ENCODE assay signal across 9 mouse cellular contexts in genomic region chr17:24477053-24477984, GRCm38 (mm10). TPM values are rescaled to one million over a fixed set of nuclear protein-coding genes. Genes with fewer than 3 reads are reported as not detected.
DNase-seq lines count a peak whose midpoint lies in the region; ATAC-seq and TF ChIP-seq lines count a peak whose summit lies in the region.
"Had no signal": no experiment of that assay in that cellular context is flagged by ENCODE, and none has a peak within 500 bp of the region (broad histone marks: within the 10 kb centered on the region; RNA-seq: fewer than 3 reads in every experiment).

No protein-coding gene starts in this region.

- no peak for TF ChIP-seq POLR2A in thymus, adult 2 months (IDR thresholded peaks at IDR 0.05; ENCODE audit: control insufficient read depth, extremely low read depth, insufficient read depth, low read length, poor library complexity)

- intact Hi-C loops in left cerebral cortex, postnatal 25 days (cut with DNase I): loop anchor here (5.0 kb wide), 2 partner anchors 50 to 200 kb away; partner anchors contain the start of gene Traf7

- H3K4me3 ChIP-seq in kidney, embryonic 15.5 days (replicated peaks): peak overlapping the region; percentile 74
- H3K4me3 ChIP-seq in embryonic facial prominence, embryonic 14.5 days (ENCODE audit: low read depth, low read length): peak overlapping the region; percentile 83; the same call in 1 of the 2 replicates
- peak overlapping the region; percentile 88; the same call in 1 of the 2 replicates for H3K4me3 ChIP-seq in intestine, embryonic 16.5 days (ENCODE audit: low read length)
- 0 out of 2 replicates have a peak overlapping the region, but pooled peaks have one; percentile 56 for H3K4me3 ChIP-seq in midbrain, postnatal 0 days (ENCODE audit: low read depth, low read length)
- no peak overlapping the region for H3K4me3 ChIP-seq in thymus, adult 2 months (ENCODE audit: control insufficient read depth, insufficient read depth, low read length)

- no peaks in the 10 kb centered on the region for H3K9me3 ChIP-seq in kidney, embryonic 15.5 days (replicated peaks)
- H3K9me3 ChIP-seq in embryonic facial prominence, embryonic 14.5 days (ENCODE audit: control insufficient read depth, low read length): no peaks in the 10 kb centered on the region
- H3K9me3 ChIP-seq in intestine, embryonic 16.5 days (ENCODE audit: control insufficient read depth, low read length): no peaks in the 10 kb centered on the region
- no peaks in the 10 kb centered on the region for H3K9me3 ChIP-seq in midbrain, postnatal 0 days (ENCODE audit: low read length)

- no peak for TF ChIP-seq CTCF in midbrain, postnatal 0 days (IDR thresholded peaks at IDR 0.05)
- TF ChIP-seq CTCF in thymus, adult 2 months (IDR thresholded peaks at IDR 0.05; ENCODE audit: borderline replicate concordance, control insufficient read depth, extremely low read depth, insufficient read depth, low read length, poor library complexity): no peak

- peak overlapping the region; percentile 67 for H3K4me2 ChIP-seq in kidney, embryonic 15.5 days
- H3K4me2 ChIP-seq in embryonic facial prominence, embryonic 14.5 days (ENCODE audit: low read depth, low read length): no peak overlapping the region
- peak overlapping the region; percentile 77 for H3K4me2 ChIP-seq in intestine, embryonic 16.5 days (ENCODE audit: low read depth, low read length)
- H3K4me2 ChIP-seq in midbrain, postnatal 0 days (ENCODE audit: low read depth, low read length, poor library complexity, severe bottlenecking): peak overlapping the region; percentile 77

- no peak for ATAC-seq in kidney, embryonic 15.5 days (replicated peaks; ENCODE audit: low FRiP score)
- no peak for ATAC-seq in embryonic facial prominence, embryonic 14.5 days (ENCODE audit: low read depth)
- no peak for ATAC-seq in intestine, embryonic 16.5 days
- ATAC-seq in midbrain, postnatal 0 days (ENCODE audit: low FRiP score): no peak

- H3K27me3 ChIP-seq in kidney, embryonic 15.5 days: no peaks in the 10 kb centered on the region
- no peaks in the 10 kb centered on the region for H3K27me3 ChIP-seq in embryonic facial prominence, embryonic 14.5 days (replicated peaks; ENCODE audit: control insufficient read depth, insufficient read depth, low read length)
- no peaks in the 10 kb centered on the region for H3K27me3 ChIP-seq in intestine, embryonic 16.5 days (replicated peaks; ENCODE audit: control insufficient read depth, insufficient read depth, low read length)
- H3K27me3 ChIP-seq in midbrain, postnatal 0 days (ENCODE audit: insufficient read depth, low read length): no peaks in the 10 kb centered on the region
- H3K27me3 ChIP-seq in thymus, adult 2 months (ENCODE audit: control insufficient read depth, insufficient read depth, low read length): no peaks in the 10 kb centered on the region

- H3K27ac ChIP-seq in kidney, embryonic 15.5 days: no peak overlapping the region
- no peak overlapping the region for H3K27ac ChIP-seq in embryonic facial prominence, embryonic 14.5 days (replicated peaks; ENCODE audit: low read depth, low read length)
- H3K27ac ChIP-seq in intestine, embryonic 16.5 days (ENCODE audit: low read length): peak overlapping the region; percentile 51
- H3K27ac ChIP-seq in midbrain, postnatal 0 days (ENCODE audit: low read depth, low read length): no peak overlapping the region
- H3K27ac ChIP-seq in thymus, adult 2 months (ENCODE audit: control insufficient read depth, insufficient read depth, low read length): no peak overlapping the region

- H3K9ac ChIP-seq in kidney, embryonic 15.5 days: 0 out of 2 replicates have a peak overlapping the region, but pooled peaks have one; percentile 7
- no peak overlapping the region for H3K9ac ChIP-seq in embryonic facial prominence, embryonic 14.5 days (ENCODE audit: low read depth, low read length)
- peak overlapping the region; percentile 94 for H3K9ac ChIP-seq in intestine, embryonic 16.5 days (ENCODE audit: low read depth, low read length)
- peak overlapping the region; percentile 69; the same call in 1 of the 2 replicates for H3K9ac ChIP-seq in midbrain, postnatal 0 days (replicated peaks; ENCODE audit: low read length, poor library complexity, severe bottlenecking)

- H3K36me3 ChIP-seq in kidney, embryonic 15.5 days: peaks cover 51% of the 10 kb centered on the region
- H3K36me3 ChIP-seq in embryonic facial prominence, embryonic 14.5 days (ENCODE audit: control insufficient read depth, insufficient read depth, low read length): peaks cover 40% of the 10 kb centered on the region
- H3K36me3 ChIP-seq in intestine, embryonic 16.5 days (ENCODE audit: control insufficient read depth, insufficient read depth, low read length): peaks cover 26% of the 10 kb centered on the region
- peaks cover 35% of the 10 kb centered on the region for H3K36me3 ChIP-seq in midbrain, postnatal 0 days (ENCODE audit: insufficient read depth, low read length)
- peaks cover 22% of the 10 kb centered on the region for H3K36me3 ChIP-seq in thymus, adult 2 months (ENCODE audit: control insufficient read depth, insufficient read depth, low read length)

- peaks cover 50% of the 10 kb centered on the region for H3K4me1 ChIP-seq in kidney, embryonic 15.5 days
- H3K4me1 ChIP-seq in embryonic facial prominence, embryonic 14.5 days (ENCODE audit: control insufficient read depth, insufficient read depth, low read length): peaks cover 9% of the 10 kb centered on the region
- peaks cover 33% of the 10 kb centered on the region for H3K4me1 ChIP-seq in intestine, embryonic 16.5 days (ENCODE audit: control insufficient read depth, insufficient read depth, low read length)
- H3K4me1 ChIP-seq in midbrain, postnatal 0 days (ENCODE audit: insufficient read depth, low read length): peaks cover 12% of the 10 kb centered on the region
- peaks cover 13% of the 10 kb centered on the region for H3K4me1 ChIP-seq in thymus, adult 2 months (replicated peaks; ENCODE audit: control insufficient read depth, insufficient read depth, low read length)

- DNase-seq in kidney, postnatal 14 days: no peak
- no peak for DNase-seq in embryonic facial prominence, embryonic 14.5 days (ENCODE audit: low spot score)
- no peak for DNase-seq in midbrain, postnatal 0 days (ENCODE audit: low spot score)
- DNase-seq in thymus, adult 2 months: no peak
- DNase-seq in kidney, adult 18-20 months: no peak
- DNase-seq in left cerebral cortex, postnatal 25 days (ENCODE audit: low spot score in 2 of 2): no peak

- 90% methylated on average over 20 of the region's 20 CpGs for WGBS in kidney, embryonic 15.5 days
- 93% methylated on average over 20 of the region's 20 CpGs for WGBS in embryonic facial prominence, embryonic 14.5 days
- 91% methylated on average over 20 of the region's 20 CpGs for WGBS in intestine, embryonic 16.5 days
- 92% methylated on average over 20 of the region's 20 CpGs for WGBS in midbrain, postnatal 0 days
- 97% methylated on average over 20 of the region's 20 CpGs for WGBS in thymus, adult 2 months

RNA-seq across cellular contexts. Expression of gene Mlst8, which starts 1.6 kb away (rescaled TPM):
- 29.0 and 36.1 TPM in 2 replicates for polyA plus RNA-seq in kidney, embryonic 15.5 days (2015; fragmentation: Nextera tagmentation; extraction: Ambion mirVana)
- polyA plus RNA-seq in embryonic facial prominence, embryonic 14.5 days (2014; fragmentation: Nextera tagmentation; extraction: Ambion mirVana): 21.7 and 23.7 TPM in 2 replicates
- polyA plus RNA-seq in intestine, embryonic 16.5 days (2015; fragmentation: Nextera tagmentation; extraction: Ambion mirVana): 25.1 and 26.0 TPM in 2 replicates
- total RNA-seq in midbrain, postnatal 0 days (2014; rRNA removed): 51.8 and 60.8 TPM in 2 replicates
- polyA plus RNA-seq in midbrain, postnatal 0 days (2015; fragmentation: Nextera tagmentation; extraction: Ambion mirVana): 28.4 and 29.5 TPM in 2 replicates
- 78.9 and 84.5 TPM in 2 replicates for polyA plus RNA-seq in thymus, adult 2 months (2012; rRNA removed)
- total RNA-seq in left cerebral cortex, postnatal 25 days (2021): 10 to 100 TPM; 30.0 to 32.2 TPM

RNA-seq across cellular contexts. Expression of gene Bricd5, which starts 3.6 kb away (rescaled TPM):
- 0.39 and 0.58 TPM in 2 replicates for polyA plus RNA-seq in kidney, embryonic 15.5 days (2015; fragmentation: Nextera tagmentation; extraction: Ambion mirVana)
- 1.5 and 2.0 TPM in 2 replicates for polyA plus RNA-seq in embryonic facial prominence, embryonic 14.5 days (2014; fragmentation: Nextera tagmentation; extraction: Ambion mirVana)
- polyA plus RNA-seq in intestine, embryonic 16.5 days (2015; fragmentation: Nextera tagmentation; extraction: Ambion mirVana): 0.34 and 0.40 TPM in 2 replicates
- total RNA-seq in midbrain, postnatal 0 days (2014; rRNA removed): 0.57 TPM in 1 of 2 replicates, not detected in the other
- polyA plus RNA-seq in midbrain, postnatal 0 days (2015; fragmentation: Nextera tagmentation; extraction: Ambion mirVana): 0.83 and 0.95 TPM in 2 replicates
- polyA plus RNA-seq in thymus, adult 2 months (2012; rRNA removed): 0.57 and 0.97 TPM in 2 replicates
- total RNA-seq in left cerebral cortex, postnatal 25 days (2021): 1 to 10 TPM; 1.4 to 1.6 TPM

RNA-seq across cellular contexts. Expression of gene Pgp, which starts 7.1 kb away (rescaled TPM):
- polyA plus RNA-seq in kidney, embryonic 15.5 days (2015; fragmentation: Nextera tagmentation; extraction: Ambion mirVana): 49.9 and 53.3 TPM in 2 replicates
- polyA plus RNA-seq in embryonic facial prominence, embryonic 14.5 days (2014; fragmentation: Nextera tagmentation; extraction: Ambion mirVana): 57.7 and 58.5 TPM in 2 replicates
- polyA plus RNA-seq in intestine, embryonic 16.5 days (2015; fragmentation: Nextera tagmentation; extraction: Ambion mirVana): 83.8 and 87.1 TPM in 2 replicates
- total RNA-seq in midbrain, postnatal 0 days (2014; rRNA removed): 49.6 and 50.1 TPM in 2 replicates
- polyA plus RNA-seq in midbrain, postnatal 0 days (2015; fragmentation: Nextera tagmentation; extraction: Ambion mirVana): 86.8 and 88.7 TPM in 2 replicates
- polyA plus RNA-seq in thymus, adult 2 months (2012; rRNA removed): 58.8 and 65.4 TPM in 2 replicates
- total RNA-seq in left cerebral cortex, postnatal 25 days (2021): 10 to 100 TPM; 70.2 to 72.3 TPM

RNA-seq across cellular contexts. Expression of gene E4f1, which starts 7.2 kb away (rescaled TPM):
- 29.9 and 36.7 TPM in 2 replicates for polyA plus RNA-seq in kidney, embryonic 15.5 days (2015; fragmentation: Nextera tagmentation; extraction: Ambion mirVana)
- polyA plus RNA-seq in embryonic facial prominence, embryonic 14.5 days (2014; fragmentation: Nextera tagmentation; extraction: Ambion mirVana): 13.3 and 18.6 TPM in 2 replicates
- 26.1 and 27.1 TPM in 2 replicates for polyA plus RNA-seq in intestine, embryonic 16.5 days (2015; fragmentation: Nextera tagmentation; extraction: Ambion mirVana)
- total RNA-seq in midbrain, postnatal 0 days (2014; rRNA removed): 35.1 and 38.0 TPM in 2 replicates
- polyA plus RNA-seq in midbrain, postnatal 0 days (2015; fragmentation: Nextera tagmentation; extraction: Ambion mirVana): 25.6 and 30.6 TPM in 2 replicates
- polyA plus RNA-seq in thymus, adult 2 months (2012; rRNA removed): 166 and 188 TPM in 2 replicates
- 10 to 100 TPM; 30.4 to 33.2 TPM for total RNA-seq in left cerebral cortex, postnatal 25 days (2021)

RNA-seq across cellular contexts. Expression of gene Caskin1, which starts 11.1 kb away (rescaled TPM):
- polyA plus RNA-seq in kidney, embryonic 15.5 days (2015; fragmentation: Nextera tagmentation; extraction: Ambion mirVana): 1.8 and 2.3 TPM in 2 replicates
- polyA plus RNA-seq in embryonic facial prominence, embryonic 14.5 days (2014; fragmentation: Nextera tagmentation; extraction: Ambion mirVana): 2.9 and 3.7 TPM in 2 replicates
- 1.1 and 1.4 TPM in 2 replicates for polyA plus RNA-seq in intestine, embryonic 16.5 days (2015; fragmentation: Nextera tagmentation; extraction: Ambion mirVana)
- total RNA-seq in midbrain, postnatal 0 days (2014; rRNA removed): 151 and 153 TPM in 2 replicates
- 43.9 and 47.5 TPM in 2 replicates for polyA plus RNA-seq in midbrain, postnatal 0 days (2015; fragmentation: Nextera tagmentation; extraction: Ambion mirVana)
- 0.15 and 0.20 TPM in 2 replicates for polyA plus RNA-seq in thymus, adult 2 months (2012; rRNA removed)
- 100 to 1,000 TPM; 115 to 121 TPM for total RNA-seq in left cerebral cortex, postnatal 25 days (2021)
- total RNA-seq: hematopoietic stem cell, adult 5-6 weeks had no signal
